Comparison of ENCODE assay signal across 31 mouse cellular contexts in genomic region chr14:32572519-32572918, GRCm38 (mm10). TPM values are rescaled to one million over a fixed set of nuclear protein-coding genes. Genes with fewer than 3 reads are reported as not detected.
DNase-seq lines count a peak whose midpoint lies in the region; ATAC-seq and TF ChIP-seq lines count a peak whose summit lies in the region.
"Had no signal": no experiment of that assay in that cellular context is flagged by ENCODE, and none has a peak within 500 bp of the region (broad histone marks: within the 10 kb centered on the region; RNA-seq: fewer than 3 reads in every experiment).

No protein-coding gene starts in this region.

- H3K4me1 ChIP-seq in forebrain, postnatal 0 days (ENCODE audit: insufficient read depth): no peaks in the 10 kb centered on the region
- H3K4me1 ChIP-seq in forebrain, embryonic 11.5 days (replicated peaks; ENCODE audit: control insufficient read depth, insufficient read depth, low read length): no peaks in the 10 kb centered on the region
- H3K4me1 ChIP-seq in intestine, postnatal 0 days (replicated peaks; ENCODE audit: control insufficient read depth, insufficient read depth, low read length): no peaks in the 10 kb centered on the region
- H3K4me1 ChIP-seq in intestine, embryonic 15.5 days (replicated peaks): no peaks in the 10 kb centered on the region
- H3K4me1 ChIP-seq in liver, postnatal 0 days (ENCODE audit: insufficient read depth): no peaks in the 10 kb centered on the region
- no peaks in the 10 kb centered on the region for H3K4me1 ChIP-seq in liver, embryonic 11.5 days (replicated peaks; ENCODE audit: control insufficient read depth, insufficient read depth, low read length)
- H3K4me1 ChIP-seq: forebrain, embryonic 12.5 days; hindbrain, embryonic 10.5 days; liver, embryonic 13.5 days; midbrain, embryonic 15.5 days; neural tube, embryonic 12.5 days had no signal

- no peak for TF ChIP-seq EP300 in liver, postnatal 0 days (IDR thresholded peaks at IDR 0.05; ENCODE audit: low read depth)

- no peaks in the 10 kb centered on the region for H3K9me3 ChIP-seq in forebrain, postnatal 0 days (ENCODE audit: low read length)
- H3K9me3 ChIP-seq in forebrain, embryonic 11.5 days (ENCODE audit: control insufficient read depth, low read length): no peaks in the 10 kb centered on the region
- H3K9me3 ChIP-seq in intestine, postnatal 0 days (ENCODE audit: control insufficient read depth): no peaks in the 10 kb centered on the region
- H3K9me3 ChIP-seq in intestine, embryonic 15.5 days: no peaks in the 10 kb centered on the region
- H3K9me3 ChIP-seq in liver, postnatal 0 days (ENCODE audit: low read length): no peaks in the 10 kb centered on the region
- H3K9me3 ChIP-seq in liver, embryonic 11.5 days (ENCODE audit: control insufficient read depth, low read length): no peaks in the 10 kb centered on the region
- H3K9me3 ChIP-seq: forebrain, embryonic 12.5 days; G1E; hindbrain, embryonic 10.5 days; liver, embryonic 13.5 days; midbrain, embryonic 15.5 days; neural tube, embryonic 12.5 days had no signal

- no peaks in the 10 kb centered on the region for H3K27me3 ChIP-seq in forebrain, postnatal 0 days (ENCODE audit: insufficient read depth, low read length)
- no peaks in the 10 kb centered on the region for H3K27me3 ChIP-seq in forebrain, embryonic 11.5 days (ENCODE audit: control insufficient read depth, insufficient read depth, low read length)
- no peaks in the 10 kb centered on the region for H3K27me3 ChIP-seq in intestine, postnatal 0 days (replicated peaks; ENCODE audit: control insufficient read depth, insufficient read depth, low read length)
- no peaks in the 10 kb centered on the region for H3K27me3 ChIP-seq in intestine, embryonic 15.5 days (replicated peaks)
- no peaks in the 10 kb centered on the region for H3K27me3 ChIP-seq in liver, postnatal 0 days (ENCODE audit: insufficient read depth, low read length)
- no peaks in the 10 kb centered on the region for H3K27me3 ChIP-seq in liver, embryonic 11.5 days (replicated peaks; ENCODE audit: control insufficient read depth, insufficient read depth, low read length)
- H3K27me3 ChIP-seq: forebrain, embryonic 12.5 days; liver, embryonic 13.5 days; midbrain, embryonic 15.5 days; neural tube, embryonic 12.5 days had no signal

- no peak for ATAC-seq in forebrain, postnatal 0 days
- ATAC-seq in forebrain, embryonic 11.5 days (replicated peaks; ENCODE audit: low FRiP score): no peak
- ATAC-seq in intestine, postnatal 0 days: no peak
- no peak for ATAC-seq in intestine, embryonic 15.5 days
- no peak for ATAC-seq in liver, postnatal 0 days
- no peak for ATAC-seq in liver, embryonic 11.5 days (replicated peaks; ENCODE audit: low FRiP score)
- ATAC-seq: midbrain, embryonic 15.5 days had no signal

- no peak overlapping the region for H3K4me3 ChIP-seq in forebrain, postnatal 0 days (ENCODE audit: low read depth, low read length)
- H3K4me3 ChIP-seq in forebrain, embryonic 11.5 days (ENCODE audit: low read depth, low read length): no peak overlapping the region
- no peak overlapping the region for H3K4me3 ChIP-seq in intestine, postnatal 0 days (ENCODE audit: low read depth, low read length)
- no peak overlapping the region for H3K4me3 ChIP-seq in intestine, embryonic 15.5 days (replicated peaks)
- H3K4me3 ChIP-seq in liver, postnatal 0 days (ENCODE audit: low read depth, low read length): no peak overlapping the region
- H3K4me3 ChIP-seq in liver, embryonic 11.5 days (ENCODE audit: low read depth, low read length): no peak overlapping the region
- H3K4me3 ChIP-seq: erythroblast, embryonic 14.5 days; forebrain, embryonic 12.5 days; hindbrain, embryonic 10.5 days; liver, embryonic 13.5 days; midbrain, embryonic 15.5 days; myocyte; neural tube, embryonic 12.5 days had no signal

- WGBS in forebrain, postnatal 0 days: 51% methylated on average over 8 of the region's 8 CpGs
- 55% methylated on average over 8 of the region's 8 CpGs for whole genome bisulfite sequencing in forebrain, embryonic 11.5 days
- WGBS in intestine, postnatal 0 days: 70% methylated on average over 8 of the region's 8 CpGs
- 61% methylated on average over 8 of the region's 8 CpGs for WGBS in intestine, embryonic 15.5 days
- WGBS in liver, postnatal 0 days (ENCODE audit: insufficient replicate concordance): 79% methylated on average over 8 of the region's 8 CpGs
- WGBS in liver, embryonic 11.5 days: 73% methylated on average over 8 of the region's 8 CpGs

- TF ChIP-seq POLR2A in brain, embryonic 14.5 days (IDR thresholded peaks at IDR 0.05; ENCODE audit: borderline replicate concordance, extremely low read depth, insufficient read depth, insufficient read length, poor library complexity, severe bottlenecking): no peak

- no peak overlapping the region for H3K4me2 ChIP-seq in forebrain, postnatal 0 days (ENCODE audit: low read depth)
- H3K4me2 ChIP-seq in forebrain, embryonic 11.5 days (ENCODE audit: low read depth, low read length, severe bottlenecking): no peak overlapping the region
- no peak overlapping the region for H3K4me2 ChIP-seq in intestine, postnatal 0 days (replicated peaks; ENCODE audit: low read depth)
- H3K4me2 ChIP-seq in intestine, embryonic 15.5 days (replicated peaks): no peak overlapping the region
- H3K4me2 ChIP-seq in liver, postnatal 0 days (ENCODE audit: low read depth, low read length): no peak overlapping the region
- no peak overlapping the region for H3K4me2 ChIP-seq in liver, embryonic 11.5 days
- H3K4me2 ChIP-seq: forebrain, embryonic 12.5 days; liver, embryonic 13.5 days; midbrain, embryonic 15.5 days; neural tube, embryonic 12.5 days had no signal

- no peak overlapping the region for H3K9ac ChIP-seq in forebrain, postnatal 0 days
- no peak overlapping the region for H3K9ac ChIP-seq in forebrain, embryonic 11.5 days (ENCODE audit: low read length)
- no peak overlapping the region for H3K9ac ChIP-seq in intestine, postnatal 0 days (ENCODE audit: low read depth, low read length)
- H3K9ac ChIP-seq in intestine, embryonic 15.5 days: no peak overlapping the region
- no peak overlapping the region for H3K9ac ChIP-seq in liver, postnatal 0 days (replicated peaks)
- H3K9ac ChIP-seq in liver, embryonic 11.5 days (ENCODE audit: low read depth, low read length): no peak overlapping the region
- H3K9ac ChIP-seq: forebrain, embryonic 12.5 days; liver, embryonic 13.5 days; midbrain, embryonic 15.5 days; neural tube, embryonic 12.5 days had no signal

- H3K27ac ChIP-seq in forebrain, postnatal 0 days (ENCODE audit: low read depth, low read length): no peak overlapping the region
- no peak overlapping the region for H3K27ac ChIP-seq in forebrain, embryonic 11.5 days (ENCODE audit: low read depth, low read length)
- H3K27ac ChIP-seq in intestine, postnatal 0 days (ENCODE audit: low read depth, low read length): no peak overlapping the region
- H3K27ac ChIP-seq in intestine, embryonic 15.5 days: no peak overlapping the region
- no peak overlapping the region for H3K27ac ChIP-seq in liver, postnatal 0 days (ENCODE audit: low read depth)
- no peak overlapping the region for H3K27ac ChIP-seq in liver, embryonic 11.5 days (ENCODE audit: low read depth, low read length)
- H3K27ac ChIP-seq: forebrain, embryonic 12.5 days; hindbrain, embryonic 10.5 days; liver, embryonic 13.5 days; macrophage; midbrain, embryonic 15.5 days; neural tube, embryonic 12.5 days had no signal

- no peak for DNase-seq in forebrain, postnatal 0 days
- DNase-seq in forebrain, embryonic 11.5 days (ENCODE audit: low spot score): no peak
- DNase-seq in liver, postnatal 0 days: no peak
- DNase-seq in liver, embryonic 11.5 days (ENCODE audit: low spot score): no peak
- no peak for DNase-seq in brain, embryonic 14.5 days (ENCODE audit: low read depth)
- DNase-seq in frontal cortex, postnatal 25 days (ENCODE audit: low spot score in 2 of 2): no peak
- DNase-seq: adrenal gland, adult 8-10 months; cerebellum, adult 11 months; cerebellum, adult 9-11 months; heart, postnatal 14 days; kidney, adult 9 months; kidney, postnatal 14 days; left cerebral cortex, postnatal 4 days; liver, embryonic 13.5 days; lung, adult 2 months; lung, postnatal 10 days had no signal

- peak; percentile 45 for TF ChIP-seq CTCF in forebrain, postnatal 0 days (IDR thresholded peaks at IDR 0.05; ENCODE audit: low read depth)
- TF ChIP-seq CTCF in intestine, postnatal 0 days (IDR thresholded peaks at IDR 0.05; ENCODE audit: low read depth): peak; percentile 38
- TF ChIP-seq CTCF in liver, postnatal 0 days (IDR thresholded peaks at IDR 0.05; ENCODE audit: low read depth): 0 out of 2 replicates have a peak, but pooled peaks have one; percentile 12
- peak; percentile 34; the same call in 1 of the 2 replicates for TF ChIP-seq CTCF in brain, embryonic 14.5 days (IDR thresholded peaks at IDR 0.05; ENCODE audit: borderline replicate concordance, extremely low read depth, insufficient read depth, insufficient read length)

- H3K36me3 ChIP-seq in forebrain, postnatal 0 days (ENCODE audit: insufficient read depth): peaks cover 55% of the 10 kb centered on the region
- H3K36me3 ChIP-seq in forebrain, embryonic 11.5 days (ENCODE audit: control insufficient read depth, insufficient read depth, low read length): peaks cover 11% of the 10 kb centered on the region
- H3K36me3 ChIP-seq in intestine, postnatal 0 days (ENCODE audit: control insufficient read depth, insufficient read depth): peaks cover 69% of the 10 kb centered on the region
- H3K36me3 ChIP-seq in intestine, embryonic 15.5 days: peaks cover 25% of the 10 kb centered on the region
- peaks cover 59% of the 10 kb centered on the region for H3K36me3 ChIP-seq in liver, postnatal 0 days (replicated peaks; ENCODE audit: insufficient read depth, low read length)
- H3K36me3 ChIP-seq in liver, embryonic 11.5 days (ENCODE audit: control insufficient read depth, insufficient read depth, low read length): peaks cover 36% of the 10 kb centered on the region

RNA-seq across cellular contexts. Expression of gene Prrxl1, which starts 26.7 kb away (rescaled TPM):
- 0.05 and 0.23 TPM in 2 replicates for total RNA-seq in forebrain, postnatal 0 days (2014; rRNA removed)
- 0.10 and 0.13 TPM in 2 replicates for polyA plus RNA-seq in forebrain, postnatal 0 days (2015; fragmentation: Nextera tagmentation; extraction: Ambion mirVana)
- polyA plus RNA-seq in forebrain, embryonic 11.5 days (2014; fragmentation: Nextera tagmentation; extraction: Ambion mirVana): 0.08 and 0.37 TPM in 2 replicates
- 0.14 and 0.26 TPM in 2 replicates for polyA plus RNA-seq in intestine, postnatal 0 days (2015; fragmentation: Nextera tagmentation; extraction: Ambion mirVana)
- 0.80 and 1.0 TPM in 2 replicates for polyA plus RNA-seq in intestine, embryonic 15.5 days (2015; fragmentation: Nextera tagmentation; extraction: Ambion mirVana)
- 0.05 TPM in 1 of 2 replicates, not detected in the other for polyA plus RNA-seq in liver, postnatal 0 days (2015; fragmentation: Nextera tagmentation; extraction: Ambion mirVana)
- not detected in 2 replicates for polyA plus RNA-seq in liver, embryonic 11.5 days (2014; fragmentation: Nextera tagmentation; extraction: Ambion mirVana)
- polyA plus RNA-seq in brain, embryonic 14.5 days (2012; rRNA removed): 1.3 and 7.0 TPM in 2 replicates
- total RNA-seq: common myeloid progenitor, adult 5-6 weeks; gastrocnemius, adult 18-20 months; gastrocnemius, postnatal 4 days; heart, postnatal 14 days; layer of hippocampus, postnatal 10 days; left cerebral cortex, postnatal 4 days; megakaryocyte-erythroid progenitor cell, adult 5-6 weeks had no signal
- polyA plus RNA-seq: erythroblast, embryonic 14.5 days; G1E; lung, adult 2 months; macrophage; myocyte had no signal

RNA-seq across cellular contexts. Expression of gene Ercc6, which starts 59.2 kb away (rescaled TPM):
- total RNA-seq in forebrain, postnatal 0 days (2014; rRNA removed): 15.2 and 18.0 TPM in 2 replicates
- 12.6 and 19.5 TPM in 2 replicates for polyA plus RNA-seq in forebrain, postnatal 0 days (2015; fragmentation: Nextera tagmentation; extraction: Ambion mirVana)
- 20.1 and 29.4 TPM in 2 replicates for polyA plus RNA-seq in forebrain, embryonic 11.5 days (2014; fragmentation: Nextera tagmentation; extraction: Ambion mirVana)
- 7.7 and 8.4 TPM in 2 replicates for polyA plus RNA-seq in intestine, postnatal 0 days (2015; fragmentation: Nextera tagmentation; extraction: Ambion mirVana)
- polyA plus RNA-seq in intestine, embryonic 15.5 days (2015; fragmentation: Nextera tagmentation; extraction: Ambion mirVana): 15.9 and 16.5 TPM in 2 replicates
- polyA plus RNA-seq in liver, postnatal 0 days (2015; fragmentation: Nextera tagmentation; extraction: Ambion mirVana): 5.3 and 5.4 TPM in 2 replicates
- 15.0 and 18.8 TPM in 2 replicates for polyA plus RNA-seq in liver, embryonic 11.5 days (2014; fragmentation: Nextera tagmentation; extraction: Ambion mirVana)
- polyA plus RNA-seq in brain, embryonic 14.5 days (2012; rRNA removed): 15.1 and 15.9 TPM in 2 replicates
